Mouse (Mus musculus) kidney, postnatal 25 days (tissue): ENCODE data around the gene Ikzf3.

Experiments
- DNase-seq, 2 experiments: peaks; one replicate each; pipeline ENCODE4 v3.0.0; 2021; ENCODE audit warnings: mixed read lengths in 2 of 2

Ikzf3 gene

GRCm38 (mm10) chr11:98510125-98510524 lies 35.7 kb downstream of the Ikzf3 start:
- no peak for DNase-seq

GRCm38 (mm10) chr11:98509434-98509833 lies 36.4 kb downstream of the Ikzf3 start:
- no peak for DNase-seq

GRCm38 (mm10) chr11:98504926-98505325 lies 40.9 kb downstream of the Ikzf3 start:
- no peak for DNase-seq

GRCm38 (mm10) chr11:98497388-98498288 lies 48.2 kb downstream of the Ikzf3 start:
- no peak for DNase-seq

- no peak for DNase-seq
Observed at GRCm38 (mm10) chr11:98495176-98495719, 50.6 kb downstream of the Ikzf3 start.

- DNase-seq: no peak
Observed at GRCm38 (mm10) chr11:98493394-98493793, 52.4 kb downstream of the Ikzf3 start.

GRCm38 (mm10) chr11:98492959-98493358 lies 52.9 kb downstream of the Ikzf3 start:
- DNase-seq: no peak

- DNase-seq: no peak
Observed at GRCm38 (mm10) chr11:98491571-98491970, 54.3 kb downstream of the Ikzf3 start.

- no peak for DNase-seq
Observed at GRCm38 (mm10) chr11:98488540-98489234, 57.1 kb downstream of the Ikzf3 start.

GRCm38 (mm10) chr11:98487526-98488040 lies 58.2 kb downstream of the Ikzf3 start:
- no peak for DNase-seq

GRCm38 (mm10) chr11:98485749-98486148 lies 60.1 kb downstream of the Ikzf3 start:
- no peak for DNase-seq

- peak in 1 of 2 experiments; percentile 16 for DNase-seq
Observed at GRCm38 (mm10) chr11:98482067-98482466, 63.8 kb downstream of the Ikzf3 start.

GRCm38 (mm10) chr11:98481231-98481630 lies 64.6 kb downstream of the Ikzf3 start:
- no peak for DNase-seq

GRCm38 (mm10) chr11:98479940-98480497 lies 65.8 kb downstream of the Ikzf3 start:
- DNase-seq: no peak

GRCm38 (mm10) chr11:98479026-98479939 lies 66.5 kb downstream of the Ikzf3 start:
- DNase-seq: peak in 1 of 2 experiments; percentile 15

GRCm38 (mm10) chr11:98477011-98477701 lies 68.7 kb downstream of the Ikzf3 start:
- no peak for DNase-seq

- no peak for DNase-seq
Observed at GRCm38 (mm10) chr11:98476434-98476807, 69.4 kb downstream of the Ikzf3 start.

GRCm38 (mm10) chr11:98475630-98476433 lies 70.0 kb downstream of the Ikzf3 start:
- DNase-seq: no peak

GRCm38 (mm10) chr11:98474967-98475366 lies 70.9 kb downstream of the Ikzf3 start:
- no peak for DNase-seq

- DNase-seq: no peak
Observed at GRCm38 (mm10) chr11:98473916-98474479, 71.8 kb downstream of the Ikzf3 start.
